Mouse (Mus musculus) heart, postnatal 14 days (tissue): ENCODE measurements around the gene Grid2ip. TPM values are rescaled to one million over a fixed set of nuclear protein-coding genes. Genes with fewer than 3 reads are reported as not detected.
"Not testable (repeated sequence)": the region's sequence is repeated elsewhere in the genome, so short reads cannot be mapped to it uniquely, and the experiment has no call there.

Experiments
- DNase-seq, 2 experiments: peaks; one replicate each; pipeline ENCODE4 v3.0.0; 2021 to 2022
- intact Hi-C: fragments of 180-260 bp; cut with DNase I; formaldehyde crosslinking; loops from one replicate; pipeline ENCODE4 v1.15.1; 2025
- total RNA-seq, 2 experiments: library from RNA; stranded (reverse); gene quantifications; 2 replicates each; pipeline ENCODE4 v1.2.3; 2021

Grid2ip gene
- total RNA-seq, 2 experiments from 2014 or later, result 0.12 TPM; not detected in 1

DNA sequence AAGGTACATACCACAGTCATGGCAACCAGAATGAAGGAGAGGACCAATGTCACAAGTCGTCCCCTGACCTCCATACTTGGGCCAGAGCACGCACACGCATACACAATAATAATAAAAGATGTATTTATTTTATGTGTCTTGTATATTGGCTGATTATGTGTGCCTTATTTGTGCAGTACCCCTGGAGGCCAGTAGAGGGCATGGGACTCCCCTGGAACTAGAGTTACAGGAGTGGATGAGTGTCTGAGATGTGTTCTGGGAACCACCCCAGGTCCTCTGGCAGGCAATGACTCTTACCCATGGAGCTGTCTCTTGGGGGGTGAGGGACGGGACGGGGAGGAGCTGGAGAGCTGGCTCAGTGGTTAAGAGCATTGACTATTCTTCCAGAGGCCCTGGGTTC, 2.9 kb downstream of the Grid2ip start:
- intact Hi-C loops, result no loop called here
- no peak for DNase-seq

- DNase-seq, result no peak
- intact Hi-C loops, result no loop called here
Measured at GRCm38 (mm10) chr5:143361428-143361827, 4.3 kb downstream of the Grid2ip start.

DNA sequence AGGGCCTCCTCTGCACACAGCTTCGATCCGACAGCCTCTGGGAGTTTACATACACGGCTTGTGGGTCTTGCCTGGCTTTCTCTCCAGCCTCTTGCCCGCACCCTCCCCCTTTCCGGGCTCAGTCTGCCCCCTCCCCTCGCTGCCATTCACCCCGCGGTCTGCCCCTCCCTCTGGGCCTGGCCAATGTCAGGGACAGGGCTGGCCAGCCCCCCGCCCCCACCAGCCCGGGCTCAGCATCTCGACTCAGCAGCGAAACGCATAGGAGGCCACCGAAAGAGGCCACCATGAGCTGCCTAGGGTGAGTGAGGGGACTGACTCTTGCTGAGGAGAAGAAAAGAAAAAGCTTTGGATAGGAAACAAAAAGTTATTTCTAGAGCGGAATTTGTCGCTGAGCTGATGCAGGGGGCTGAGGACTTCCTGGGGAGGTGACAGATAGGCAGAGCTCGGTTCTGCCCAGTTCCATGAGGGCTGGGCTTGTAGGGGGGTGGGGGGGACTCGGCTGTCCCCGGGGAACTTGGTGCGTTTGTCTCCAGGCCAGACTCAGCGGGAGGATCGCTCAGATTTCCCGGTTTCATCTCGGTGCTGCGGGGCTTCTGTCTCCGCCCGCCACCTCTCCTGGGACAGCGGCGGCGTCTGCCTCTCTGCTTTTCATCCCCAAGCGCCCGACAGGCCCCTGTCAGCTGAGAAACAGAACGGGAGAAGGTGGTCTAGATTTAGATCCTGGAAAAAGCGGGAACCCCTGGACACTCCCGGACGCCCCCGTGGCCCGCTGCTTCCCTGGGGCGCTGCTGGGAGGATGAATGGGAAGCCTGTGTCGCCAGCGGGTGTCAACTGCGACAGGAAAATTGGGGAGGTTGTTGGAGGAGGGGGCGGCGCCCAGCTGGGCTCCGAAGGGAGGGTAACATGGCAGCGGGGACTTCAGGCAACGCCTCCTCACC, 6.8 kb downstream of the Grid2ip start:
- intact Hi-C loops, result no loop called here
- DNase-seq, result peak in 1 of 2 experiments; percentile 27

- no peak for DNase-seq
- intact Hi-C loops, result no loop called here
Measured at GRCm38 (mm10) chr5:143367931-143368330, 10.8 kb downstream of the Grid2ip start.

GRCm38 (mm10) chr5:143369611-143370255, 12.6 kb downstream of the Grid2ip start:
- no peak for DNase-seq
- intact Hi-C loops, result no loop called here

DNA sequence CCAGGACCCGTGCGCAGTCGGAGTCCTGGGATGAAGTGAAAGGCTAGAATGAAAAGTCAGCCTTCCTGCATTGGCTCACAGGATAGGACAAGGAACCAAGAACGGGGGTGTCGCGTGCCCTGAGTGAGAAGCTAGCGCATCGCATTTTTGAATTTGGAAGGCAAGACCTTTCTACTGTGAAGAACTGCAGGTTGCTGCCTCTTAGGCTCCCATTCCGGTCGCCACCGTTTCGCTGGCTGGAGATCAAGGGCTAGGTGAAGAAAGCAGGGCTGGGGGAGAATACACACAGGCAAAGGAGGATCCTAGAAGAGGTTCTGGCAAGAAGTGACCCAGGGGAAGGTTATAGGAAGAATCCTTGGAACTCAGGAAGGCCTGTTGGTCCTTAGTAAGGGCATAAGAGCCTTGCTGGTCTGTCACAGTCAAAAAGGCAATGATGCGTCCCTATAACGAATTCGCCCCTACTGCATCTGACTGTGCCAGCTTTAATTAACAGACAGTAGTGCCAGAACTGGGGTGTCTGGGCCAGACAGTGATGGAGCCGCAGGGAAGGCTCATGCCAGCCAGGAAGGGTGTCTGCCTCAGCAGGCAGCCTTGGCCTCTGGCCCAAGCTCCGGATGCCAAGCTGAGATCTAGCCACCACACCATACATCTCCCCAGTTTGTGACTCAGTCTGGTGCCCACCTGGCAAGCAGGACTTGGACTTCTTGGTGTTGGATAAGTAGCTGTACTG, 13.4 kb downstream of the Grid2ip start:
- DNase-seq, result no peak
- intact Hi-C loops, result no loop called here

- intact Hi-C loops, result no loop called here
- DNase-seq, result no peak
Measured at GRCm38 (mm10) chr5:143371146-143371510, 14.0 kb downstream of the Grid2ip start.

DNA sequence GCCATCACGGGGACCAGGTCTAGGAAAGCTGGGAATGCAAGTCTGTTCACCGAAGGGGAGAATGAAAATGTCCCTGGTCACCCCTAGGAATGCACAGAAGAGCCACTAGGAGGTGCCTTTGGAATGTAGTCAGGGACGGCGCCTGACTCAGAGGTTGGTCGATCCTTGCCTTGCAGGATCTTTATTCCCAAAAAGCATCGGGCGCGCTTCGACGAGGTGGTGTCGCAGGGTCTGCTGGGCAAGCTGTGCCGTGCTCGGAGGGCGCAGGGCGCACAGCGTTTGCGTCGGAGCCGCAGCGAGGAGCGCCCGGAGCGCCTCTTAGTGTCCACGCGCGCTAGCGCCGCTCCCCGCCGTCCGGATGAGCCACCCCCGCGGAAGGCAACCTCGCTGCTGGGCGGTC, 15.7 kb downstream of the Grid2ip start:
- intact Hi-C loops, result no loop called here
- no peak for DNase-seq

GRCm38 (mm10) chr5:143375242-143375641, 18.1 kb downstream of the Grid2ip start:
- intact Hi-C loops, result loop anchor here (5.0 kb wide), 1 partner anchor 47 kb away; no protein-coding TSS in a partner anchor
- peak; percentile 72 to 80 for DNase-seq

DNA sequence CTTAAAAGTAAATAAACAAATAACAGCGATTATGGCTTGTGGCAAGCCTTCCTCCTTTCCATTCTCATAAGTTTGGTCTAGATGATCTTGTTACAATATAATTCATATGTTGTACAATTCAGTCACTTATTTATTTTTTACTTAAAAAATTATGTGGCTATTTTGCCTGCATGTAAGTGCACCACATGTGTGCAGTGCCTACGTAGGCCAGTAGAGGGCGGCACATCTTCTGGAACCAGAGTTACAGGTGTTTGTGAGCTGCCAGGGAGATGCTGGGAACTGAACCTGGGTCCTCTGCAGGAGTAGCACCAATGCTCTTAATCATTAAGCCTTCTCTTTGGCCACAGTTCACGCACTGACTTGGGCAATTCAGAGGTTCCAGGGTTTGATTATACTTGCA, 19.0 kb downstream of the Grid2ip start:
- intact Hi-C loops, result loop anchor here (5.0 kb wide), 1 partner anchor 46 kb away; no protein-coding TSS in a partner anchor
- no peak for DNase-seq

DNA sequence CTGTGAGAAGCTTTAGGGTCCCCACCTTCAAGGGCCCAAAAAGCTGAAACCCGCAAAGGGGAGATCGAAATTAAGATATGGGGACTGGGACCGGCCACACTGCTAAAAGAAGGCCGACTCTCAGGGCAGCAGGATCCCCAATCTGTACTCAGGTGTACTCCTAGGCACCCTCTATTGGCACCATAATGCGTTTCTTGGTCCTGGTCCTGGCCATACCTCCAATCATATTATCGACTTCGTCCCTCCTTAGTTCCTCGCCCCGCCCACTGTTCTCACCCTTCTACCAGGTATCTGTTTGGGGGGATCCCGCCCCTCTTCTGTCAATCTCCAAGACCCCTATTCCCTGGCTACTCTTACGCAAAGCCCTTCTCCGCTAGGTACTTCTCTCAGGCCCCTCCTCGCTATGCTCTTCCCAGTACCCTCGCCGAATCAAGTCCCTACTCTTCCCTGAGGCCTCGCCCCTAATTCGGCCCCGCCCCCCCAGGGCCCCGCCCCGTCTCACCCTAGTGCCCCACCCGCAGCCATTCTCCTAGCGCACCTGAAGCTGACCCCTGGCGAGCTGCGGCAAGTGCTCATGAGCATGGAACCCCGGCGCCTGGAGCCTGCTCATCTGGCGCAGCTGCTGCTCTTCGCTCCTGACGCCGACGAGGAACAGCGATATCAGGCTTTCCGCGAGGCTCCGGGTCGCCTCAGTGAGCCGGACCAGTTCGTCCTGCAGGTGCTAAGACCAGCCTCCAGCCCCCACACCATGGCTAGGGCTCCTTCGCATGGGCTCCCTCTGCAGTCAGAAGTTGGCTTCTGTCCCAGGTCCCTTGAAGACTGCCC, 29.9 kb downstream of the Grid2ip start:
- intact Hi-C loops, result no loop called here
- DNase-seq, result no peak

GRCm38 (mm10) chr5:143394184-143394583, 37.0 kb downstream of the Grid2ip start:
- DNase-seq, result no peak
- intact Hi-C loops, result no loop called here

GRCm38 (mm10) chr5:143394966-143395365, 37.8 kb downstream of the Grid2ip start:
- DNase-seq, intact Hi-C loops: not testable (repeated sequence)

- DNase-seq, result peak in 1 of 2 experiments; percentile 22
- intact Hi-C loops, result no loop called here
Measured at GRCm38 (mm10) chr5:143395649-143396048, 38.5 kb downstream of the Grid2ip start.

DNA sequence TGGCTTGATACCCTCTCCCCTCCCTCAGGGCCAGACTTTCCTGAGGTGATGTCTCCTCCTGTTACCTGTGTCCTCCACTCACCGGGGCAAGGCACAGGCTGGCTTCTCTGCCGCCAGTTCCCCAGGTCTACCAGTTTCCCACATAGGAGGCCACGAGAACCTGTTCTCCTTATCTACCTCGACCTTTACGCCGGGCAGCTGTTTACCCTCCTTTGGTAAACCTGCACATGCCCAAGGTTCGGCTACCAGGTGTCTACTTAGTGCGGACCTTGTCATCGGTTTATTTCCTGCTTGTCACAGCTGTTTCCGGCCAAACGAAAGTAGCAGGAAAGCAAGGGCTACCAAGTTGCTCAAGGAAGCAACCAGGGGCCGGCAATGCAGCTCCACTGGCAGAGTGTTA, 43.4 kb downstream of the Grid2ip start:
- intact Hi-C loops, result no loop called here
- no peak for DNase-seq

DNA sequence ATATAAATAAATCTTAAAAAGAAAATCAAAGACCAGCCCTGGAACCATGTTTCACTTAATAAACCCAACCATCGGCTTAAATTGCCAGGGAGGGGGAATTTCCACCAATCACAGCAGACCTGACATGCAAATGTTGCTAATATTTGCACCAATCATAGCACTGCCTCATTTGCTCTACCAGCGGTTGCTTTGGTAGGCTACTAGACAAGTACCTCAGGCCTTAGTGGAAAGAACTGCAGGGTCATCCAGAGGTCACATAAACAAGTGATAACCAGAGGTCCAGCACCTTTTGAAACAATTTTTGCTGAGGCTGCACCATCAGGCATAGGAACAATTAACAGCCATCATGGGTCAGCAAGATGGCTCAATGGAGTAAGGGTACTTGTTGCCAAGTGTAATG, 44.4 kb downstream of the Grid2ip start:
- intact Hi-C loops, result no loop called here
- DNase-seq, result no peak

GRCm38 (mm10) chr5:143403221-143404147, 46.3 kb downstream of the Grid2ip start, which contains the start of gene Kdelr2:
Kdelr2 (plus strand) TSS chr5:143403838.
- DNase-seq, result peak; percentile 95
- intact Hi-C loops, result loop anchor here (2.0 kb wide), 1 partner anchor 73 kb away; no protein-coding TSS in a partner anchor

GRCm38 (mm10) chr5:143404148-143404930, 47.2 kb downstream of the Grid2ip start:
- intact Hi-C loops, result loop anchor here (2.0 kb wide), 1 partner anchor 74 kb away; no protein-coding TSS in a partner anchor
- DNase-seq, result peak in 1 of 2 experiments; percentile 11
